Mouse (Mus musculus) effector memory CD4-positive, alpha-beta T cell, adult 7 months (primary cell): ENCODE results near the gene Psph. TPM values are rescaled to one million over a fixed set of nuclear protein-coding genes. Genes with fewer than 3 reads are reported as not detected.

Experiments
- polyA plus RNA-seq: library from polyadenylated mRNA; unstranded; fragments of 100-300 nt; shearing (Covaris generic); gene quantifications from one replicate; pipeline ENCODE4 v1.2.1, GENCODE M21; 2017

Psph gene
- 25.9 TPM for polyA plus RNA-seq

GRCm38 (mm10) chr5:129786818-129787790 lies at the start of gene Psph:
Gene Psph (minus strand): TSS chr5:129787449.

GRCm38 (mm10) chr5:129724834-129725773 lies 62.1 kb downstream of the Psph start, which contains the start of gene Nipsnap2:
Gene Nipsnap2 (plus strand): TSS chr5:129725063.

Other genes starting within 250 kb of the Psph start
- 2.6 TPM for gene Mmp17, start 203.3 kb downstream of the Psph start, polyA plus RNA-seq
- gene Zfp11, start 117.3 kb downstream of the Psph start, polyA plus RNA-seq, result 1.4 TPM
- gene Sept14, start 78.9 kb downstream of the Psph start, polyA plus RNA-seq, result 0.37 TPM
- gene Mrps17, start 72.0 kb downstream of the Psph start, polyA plus RNA-seq, result 63.8 TPM
- gene Nipsnap2, start 62.4 kb downstream of the Psph start, polyA plus RNA-seq, result 13.7 TPM
- gene Sumf2, start 59.5 kb upstream of the Psph start, polyA plus RNA-seq, result 9.6 TPM
- 464 TPM for gene Chchd2, start 100.0 kb upstream of the Psph start, polyA plus RNA-seq
- gene Zbed5, start 108.3 kb upstream of the Psph start, polyA plus RNA-seq, result 0.23 TPM
- gene Phkg1, start 111.1 kb upstream of the Psph start, polyA plus RNA-seq, result 0.17 TPM
- 1.1 TPM for gene Nupr1l, start 121.1 kb upstream of the Psph start, polyA plus RNA-seq
- 13.8 TPM for gene Vkorc1l1, start 154.5 kb upstream of the Psph start, polyA plus RNA-seq
- 18.6 TPM for gene Gusb, start 215.6 kb upstream of the Psph start, polyA plus RNA-seq
- gene Asl, start 241.8 kb upstream of the Psph start, polyA plus RNA-seq, result 41.9 TPM
- 27.5 TPM for gene Crcp, start 241.8 kb upstream of the Psph start, polyA plus RNA-seq